Mouse (Mus musculus) neural tube, embryonic 11.5 days (tissue): Measurements from ENCODE around the gene Tecta. TPM values are rescaled to one million over a fixed set of nuclear protein-coding genes. Genes with fewer than 3 reads are reported as not detected.
A peak's percentile ranks its signal among the peaks of the same experiment; 100 is the strongest.

Source experiments
- ATAC-seq: fragments of 200-750 bp; cut with Nextera tagmentation; 2 replicates; pipeline ENCODE4 v1.8.0; 2017; ENCODE audit warnings: moderate number of reproducible peaks, mild to moderate bottlenecking, moderate TSS enrichment, moderate library complexity; ENCODE audit not compliant: insufficient read depth, low FRiP score, low TSS enrichment
- DNase-seq: peaks from one replicate; pipeline ENCODE4 v3.0.0-alpha.2; 2015; ENCODE audit warnings: low spot score
- H3K27ac ChIP-seq: fragments of 300-500 bp; sonication (generic); 2 replicates; pipeline ENCODE4 v1.5.1; 2014; ENCODE audit warnings: low read depth, mild to moderate bottlenecking, low read length
- H3K27me3 ChIP-seq: fragments of 300-500 bp; sonication (generic); 2 replicates; pipeline ENCODE4 v1.6.1; 2014; ENCODE audit warnings: mild to moderate bottlenecking, low read length, mixed read lengths; ENCODE audit not compliant: control insufficient read depth, insufficient read depth
- H3K36me3 ChIP-seq: fragments of 300-500 bp; sonication (generic); 2 replicates; pipeline ENCODE4 v1.6.1; 2014; ENCODE audit warnings: mild to moderate bottlenecking, low read length, moderate library complexity, mixed read lengths; ENCODE audit not compliant: control insufficient read depth, insufficient read depth
- H3K4me1 ChIP-seq: fragments of 300-500 bp; sonication (generic); 2 replicates; pipeline ENCODE4 v1.6.1; 2014; ENCODE audit warnings: low read length, mixed read lengths; ENCODE audit not compliant: control insufficient read depth, insufficient read depth
- H3K4me2 ChIP-seq: fragments of 300-500 bp; sonication (generic); 2 replicates; pipeline ENCODE4 v1.6.1; 2014; ENCODE audit warnings: low read depth, mild to moderate bottlenecking, moderate library complexity
- H3K4me3 ChIP-seq: fragments of 300-500 bp; sonication (generic); 2 replicates; pipeline ENCODE4 v1.5.1; 2014; ENCODE audit warnings: low read depth, low read length
- H3K9ac ChIP-seq: fragments of 300-500 bp; sonication (generic); 2 replicates; pipeline ENCODE4 v1.6.1; 2014; ENCODE audit warnings: mild to moderate bottlenecking, low read length
- H3K9me3 ChIP-seq: fragments of 300-500 bp; sonication (generic); 2 replicates; pipeline ENCODE4 v1.6.1; 2016; ENCODE audit warnings: low read length; ENCODE audit not compliant: control insufficient read depth
- WGBS: fragments of 180-500 bp; shearing (Covaris S2); extraction: QIAGEN DNeasy Blood & Tissue Kit; methylation state at CpG from one replicate; pipeline ENCODE4 v1.1.7; 2014; 5-methylcytosine and 5-hydroxymethylcytosine counted together
- polyA plus RNA-seq: library from polyadenylated mRNA; unstranded; fragments of >200 nt; fragmentation: Nextera tagmentation; extraction: Ambion mirVana; gene quantifications from 2 replicates; pipeline ENCODE4 v1.2.1, GENCODE M21; 2014

The Tecta gene
- polyA plus RNA-seq, 1 experiment from 2014 or later, result 0.54 TPM

DNA sequence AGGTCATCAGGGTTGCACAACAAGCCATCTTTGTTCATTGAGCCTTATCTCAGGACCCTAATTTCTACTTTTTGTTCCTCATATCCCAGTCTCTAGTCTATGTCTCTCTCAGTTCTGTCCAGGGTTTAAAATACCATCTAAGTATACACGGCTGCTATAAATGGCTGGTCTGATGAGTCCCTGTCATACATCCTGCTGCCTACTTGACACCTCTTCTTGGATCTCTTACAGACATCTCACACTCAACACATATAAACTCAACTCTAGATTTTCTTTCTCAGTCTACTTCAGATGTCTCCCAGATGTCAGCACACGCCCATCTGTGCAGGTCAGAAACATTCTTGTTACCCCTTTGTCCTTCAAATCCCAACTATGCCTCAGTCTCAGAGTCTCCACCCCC lies 78.3 kb downstream of the Tecta start:
- no peak for ATAC-seq
- no peak for DNase-seq
- Histone ChIP-seq H3K4me1 (no peaks in the 10 kb centered on the region), H3K27me3 (no peaks in the 10 kb centered on the region), H3K4me2 (no peak overlapping the region), H3K36me3 (no peaks in the 10 kb centered on the region), H3K4me3 (no peak overlapping the region), H3K9me3 (no peaks in the 10 kb centered on the region), H3K27ac (no peak overlapping the region), H3K9ac (no peak overlapping the region)
- 86% methylated on average over 2 of the region's 2 CpGs for WGBS

DNA sequence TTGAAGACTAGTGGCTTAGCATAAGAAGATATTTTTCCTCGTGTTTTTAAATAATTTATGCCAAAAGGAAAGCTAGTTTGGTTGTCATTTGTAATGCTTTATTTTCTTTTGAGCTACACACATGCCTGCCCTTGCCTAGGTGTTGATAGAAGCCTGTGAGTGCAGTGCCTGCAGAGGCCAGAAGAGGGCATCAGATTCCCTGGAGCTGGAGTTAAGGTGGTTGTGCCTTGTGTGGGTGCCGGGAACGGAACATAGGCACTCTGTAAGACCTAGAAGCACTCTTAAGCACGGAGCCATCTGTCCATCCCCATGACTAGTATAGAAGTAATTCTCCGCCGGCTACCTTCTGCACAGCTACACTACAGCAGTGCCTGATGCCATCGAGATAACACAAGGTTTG lies 79.1 kb downstream of the Tecta start:
- Histone ChIP-seq H3K4me3 (no peak overlapping the region), H3K4me2 (no peak overlapping the region), H3K27ac (no peak overlapping the region), H3K4me1 (no peaks in the 10 kb centered on the region), H3K27me3 (no peaks in the 10 kb centered on the region), H3K36me3 (no peaks in the 10 kb centered on the region), H3K9me3 (no peaks in the 10 kb centered on the region), H3K9ac (no peak overlapping the region)
- no peak for DNase-seq
- ATAC-seq, result no peak
- 93% methylated on average over 7 of the region's 7 CpGs for WGBS

DNA sequence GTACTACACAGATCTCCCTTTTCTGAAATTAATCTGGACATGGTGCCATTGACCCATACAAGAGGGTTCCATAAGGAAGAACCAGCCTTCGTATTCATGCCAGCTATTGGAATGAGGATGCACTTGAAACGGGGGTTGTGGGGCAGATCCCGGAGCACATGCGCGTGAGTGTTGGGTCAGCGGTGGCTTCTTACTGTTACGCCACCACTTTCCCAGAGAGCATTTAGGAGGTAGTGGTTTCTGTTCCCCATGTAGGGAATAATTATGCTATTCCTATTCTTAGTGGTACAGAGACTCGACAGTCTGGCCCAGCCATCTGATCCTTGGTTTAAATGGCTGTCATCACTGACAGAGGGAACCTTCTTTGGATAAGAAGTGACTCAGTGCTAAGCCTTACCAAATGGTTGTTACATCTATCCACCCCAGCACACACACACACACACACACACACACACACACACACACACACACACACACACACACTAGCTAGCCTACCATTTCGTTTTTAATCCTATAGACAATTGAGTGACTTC lies 81.2 kb downstream of the Tecta start:
- Histone ChIP-seq H3K4me1 (no peaks in the 10 kb centered on the region), H3K36me3 (no peaks in the 10 kb centered on the region), H3K4me3 (no peak overlapping the region), H3K9ac (no peak overlapping the region), H3K27ac (no peak overlapping the region), H3K9me3 (no peaks in the 10 kb centered on the region), H3K27me3 (no peaks in the 10 kb centered on the region), H3K4me2 (no peak overlapping the region)
- WGBS, result 93% methylated on average over 9 of the region's 9 CpGs
- ATAC-seq (no peak), DNase-seq (no peak)

DNA sequence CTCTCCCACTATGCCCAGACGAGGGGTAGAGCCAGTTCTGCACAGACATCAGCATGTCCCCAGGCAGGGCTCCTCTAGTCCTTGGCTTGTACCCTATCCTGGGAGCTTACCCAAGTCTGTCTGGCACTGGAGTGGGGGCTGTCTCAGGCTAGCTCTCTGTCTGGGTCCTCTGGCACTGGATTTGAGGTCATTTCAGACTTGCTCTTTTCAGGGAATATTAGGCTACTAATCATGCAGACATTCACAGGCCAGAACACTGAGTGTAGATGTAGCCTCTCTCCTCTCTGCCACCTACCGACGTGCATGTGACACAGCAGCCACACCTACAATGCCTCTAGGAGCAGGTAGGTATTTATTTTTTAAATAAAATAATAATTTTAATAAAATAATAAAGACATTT lies 82.4 kb downstream of the Tecta start:
- H3K27me3 ChIP-seq, result no peaks in the 10 kb centered on the region
- no peaks in the 10 kb centered on the region for H3K4me1 ChIP-seq
- H3K9me3 ChIP-seq, result no peaks in the 10 kb centered on the region
- no peak overlapping the region for H3K4me2 ChIP-seq
- no peak overlapping the region for H3K9ac ChIP-seq
- no peak for ATAC-seq
- WGBS, result 69% methylated on average over 3 of the region's 3 CpGs
- H3K36me3 ChIP-seq, result no peaks in the 10 kb centered on the region
- H3K4me3 ChIP-seq, result no peak overlapping the region
- no peak overlapping the region for H3K27ac ChIP-seq
- DNase-seq, result no peak

DNA sequence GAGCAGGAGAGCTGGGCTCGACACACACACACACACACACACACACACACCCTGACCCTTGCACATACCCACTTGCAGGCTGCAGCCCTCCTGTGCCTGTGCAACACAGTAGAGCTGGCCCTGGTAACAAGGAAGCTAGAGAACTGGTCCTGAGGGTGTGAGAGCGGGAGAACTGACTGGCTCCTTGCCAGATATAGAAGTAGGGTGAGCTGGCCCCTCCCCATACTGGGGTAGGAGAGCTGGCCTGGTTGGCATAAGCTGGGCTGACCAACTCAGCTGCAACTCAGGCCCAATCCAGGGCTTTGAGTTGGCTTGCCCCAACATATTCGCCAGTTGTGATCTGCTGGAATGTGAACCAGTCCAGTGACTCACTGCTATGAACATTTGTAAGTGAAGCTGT lies 83.9 kb downstream of the Tecta start:
- H3K4me1 ChIP-seq, result no peaks in the 10 kb centered on the region
- H3K36me3 ChIP-seq, result no peaks in the 10 kb centered on the region
- H3K27me3 ChIP-seq, result no peaks in the 10 kb centered on the region
- no peak for DNase-seq
- no peak for ATAC-seq
- no peaks in the 10 kb centered on the region for H3K9me3 ChIP-seq
- no peak overlapping the region for H3K27ac ChIP-seq
- WGBS, result 82% methylated on average over 3 of the region's 3 CpGs
- no peak overlapping the region for H3K9ac ChIP-seq
- no peak overlapping the region for H3K4me3 ChIP-seq
- no peak overlapping the region for H3K4me2 ChIP-seq

DNA sequence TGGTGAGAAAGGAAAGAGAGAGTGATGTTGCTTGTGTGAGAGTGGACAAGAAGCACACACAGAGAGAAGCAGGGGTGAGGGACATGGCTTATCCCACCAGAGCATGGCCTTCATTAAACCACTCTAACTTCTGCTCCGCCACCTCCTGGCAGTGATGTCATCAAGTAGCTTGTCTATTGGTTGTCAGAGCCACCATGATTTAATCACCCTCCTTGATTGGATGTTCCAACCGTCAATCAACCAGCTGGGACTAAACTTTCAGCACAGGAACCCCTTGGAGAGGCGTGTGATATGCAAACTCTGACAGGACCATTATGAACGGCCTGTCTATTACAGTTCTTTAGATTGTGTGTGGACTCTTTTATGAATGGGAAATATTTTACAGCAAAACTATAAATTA lies 84.8 kb downstream of the Tecta start:
- no peak for ATAC-seq

DNA sequence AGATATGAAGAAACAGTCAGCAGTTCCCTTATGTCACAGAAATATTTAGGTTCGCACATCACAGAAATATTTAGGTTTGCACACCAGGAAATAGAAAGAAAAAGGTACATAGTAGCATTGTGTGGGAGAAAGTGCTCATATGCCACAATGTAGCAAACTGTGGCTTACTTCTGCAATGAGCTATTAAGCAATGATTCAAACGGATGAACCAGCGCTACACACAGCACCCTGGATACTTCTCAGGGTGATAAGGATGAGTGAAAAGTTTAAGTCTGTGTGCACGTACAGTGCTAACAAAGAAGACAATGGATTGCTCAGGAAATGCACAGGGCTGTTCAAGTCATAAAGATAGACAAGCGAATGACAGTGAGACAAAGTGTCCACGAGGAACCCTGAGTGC lies 85.3 kb downstream of the Tecta start:
- Histone ChIP-seq H3K27me3 (no peaks in the 10 kb centered on the region), H3K4me3 (no peak overlapping the region), H3K4me1 (no peaks in the 10 kb centered on the region), H3K36me3 (no peaks in the 10 kb centered on the region), H3K9ac (no peak overlapping the region), H3K27ac (no peak overlapping the region), H3K9me3 (no peaks in the 10 kb centered on the region), H3K4me2 (no peak overlapping the region)
- 80% methylated on average over 6 of the region's 6 CpGs for WGBS
- DNase-seq (no peak), ATAC-seq (no peak)

More for the DNA sequence above, 84.8 kb downstream of the Tecta start:
- 61% methylated on average over 4 of the region's 4 CpGs for WGBS
- no peaks in the 10 kb centered on the region for H3K36me3 ChIP-seq
- H3K9ac ChIP-seq, result no peak overlapping the region
- DNase-seq, result peak; percentile 31
- no peak overlapping the region for H3K4me2 ChIP-seq
- H3K27ac ChIP-seq, result no peak overlapping the region
- H3K27me3 ChIP-seq, result no peaks in the 10 kb centered on the region
- H3K4me3 ChIP-seq, result no peak overlapping the region
- no peaks in the 10 kb centered on the region for H3K4me1 ChIP-seq
- H3K9me3 ChIP-seq, result no peaks in the 10 kb centered on the region

DNA sequence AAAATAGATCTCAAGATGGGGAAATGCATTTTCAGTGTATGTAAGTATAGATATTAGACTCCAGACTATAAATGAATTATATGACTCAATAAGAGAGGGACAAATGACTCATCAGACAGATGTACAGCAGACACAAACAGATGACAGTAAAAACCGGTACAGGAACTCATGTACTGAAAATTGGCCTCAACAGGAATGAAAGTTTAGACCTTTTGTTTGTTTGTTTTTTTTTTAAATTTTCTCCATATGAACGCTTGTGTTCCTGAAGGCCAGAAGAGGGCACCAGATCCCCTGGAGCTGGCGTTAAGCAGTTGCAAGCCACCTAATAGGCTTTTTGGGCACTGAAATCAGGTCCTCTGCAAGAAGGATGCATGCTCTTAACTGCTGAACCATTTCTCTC lies 85.9 kb downstream of the Tecta start:
- DNase-seq (peak; percentile 41), ATAC-seq (no peak)
- Histone ChIP-seq H3K4me3 (no peak overlapping the region), H3K27me3 (no peaks in the 10 kb centered on the region), H3K36me3 (no peaks in the 10 kb centered on the region), H3K4me2 (no peak overlapping the region), H3K9me3 (no peaks in the 10 kb centered on the region), H3K9ac (no peak overlapping the region), H3K4me1 (no peaks in the 10 kb centered on the region), H3K27ac (no peak overlapping the region)
- 23% methylated on average over 3 of the region's 3 CpGs for WGBS

DNA sequence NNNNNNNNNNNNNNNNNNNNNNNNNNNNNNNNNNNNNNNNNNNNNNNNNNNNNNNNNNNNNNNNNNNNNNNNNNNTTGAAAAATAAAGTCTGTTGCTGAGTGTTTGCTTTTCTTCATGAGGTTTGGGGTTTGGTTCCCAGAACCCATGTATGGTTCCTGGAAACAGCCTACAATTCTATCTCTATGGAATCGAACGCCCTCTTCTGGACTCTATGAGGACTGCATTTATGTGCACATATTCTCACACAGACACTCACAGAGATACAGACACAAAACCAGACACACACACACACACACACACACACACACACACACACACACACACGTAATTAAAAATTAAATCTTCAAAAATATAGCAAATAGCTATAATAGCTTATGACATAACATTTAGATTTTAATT lies 88.4 kb downstream of the Tecta start:
- H3K4me1 ChIP-seq, result no peaks in the 10 kb centered on the region
- H3K27ac ChIP-seq, result no peak overlapping the region
- ATAC-seq, result no peak
- H3K36me3 ChIP-seq, result no peaks in the 10 kb centered on the region
- no peaks in the 10 kb centered on the region for H3K9me3 ChIP-seq
- H3K27me3 ChIP-seq, result no peaks in the 10 kb centered on the region
- H3K4me3 ChIP-seq, result no peak overlapping the region
- no peak for DNase-seq
- H3K4me2 ChIP-seq, result no peak overlapping the region
- no peak overlapping the region for H3K9ac ChIP-seq
- 88% methylated on average over 3 of the region's 3 CpGs for whole genome bisulfite sequencing
